Comparison of ENCODE assay signal across 8 mouse cellular contexts in genomic region chr11:88404247-88404677, GRCm38 (mm10).
DNase-seq lines count a peak whose midpoint lies in the region; ATAC-seq lines count a peak whose summit lies in the region.

No protein-coding gene starts in this region.

- peaks cover 92% of the 10 kb centered on the region for H3K4me1 ChIP-seq in forebrain, embryonic 10.5 days
- H3K4me1 ChIP-seq in kidney, embryonic 15.5 days: peaks cover 58% of the 10 kb centered on the region
- peaks cover 52% of the 10 kb centered on the region for H3K4me1 ChIP-seq in stomach, embryonic 14.5 days (ENCODE audit: control insufficient read depth, insufficient read depth, low read length)

- peaks cover 56% of the 10 kb centered on the region for H3K36me3 ChIP-seq in forebrain, embryonic 10.5 days (replicated peaks)
- H3K36me3 ChIP-seq in kidney, embryonic 15.5 days: peaks cover 12% of the 10 kb centered on the region
- H3K36me3 ChIP-seq in stomach, embryonic 14.5 days (ENCODE audit: control insufficient read depth, insufficient read depth, low read length): no peaks in the 10 kb centered on the region

- H3K9me3 ChIP-seq in forebrain, embryonic 10.5 days: no peaks in the 10 kb centered on the region
- H3K9me3 ChIP-seq in kidney, embryonic 15.5 days (replicated peaks): no peaks in the 10 kb centered on the region
- no peaks in the 10 kb centered on the region for H3K9me3 ChIP-seq in stomach, embryonic 14.5 days (ENCODE audit: control insufficient read depth, low read depth, low read length)

- no peak overlapping the region for H3K4me2 ChIP-seq in kidney, embryonic 15.5 days
- H3K4me2 ChIP-seq in stomach, embryonic 14.5 days (replicated peaks; ENCODE audit: low read depth, low read length): peak overlapping the region; percentile 30

- WGBS in forebrain, embryonic 10.5 days: 83% methylated on average over 5 of the region's 5 CpGs
- 77% methylated on average over 5 of the region's 5 CpGs for WGBS in kidney, embryonic 15.5 days
- 40% methylated on average over 5 of the region's 5 CpGs for WGBS in stomach, embryonic 14.5 days

- H3K4me3 ChIP-seq in forebrain, embryonic 10.5 days: no peak overlapping the region
- H3K4me3 ChIP-seq in kidney, embryonic 15.5 days (replicated peaks): no peak overlapping the region
- H3K4me3 ChIP-seq in stomach, embryonic 14.5 days (ENCODE audit: low read depth, low read length): no peak overlapping the region

- H3K9ac ChIP-seq in kidney, embryonic 15.5 days: no peak overlapping the region
- no peak overlapping the region for H3K9ac ChIP-seq in stomach, embryonic 14.5 days (replicated peaks; ENCODE audit: low read depth, low read length)

- ATAC-seq in kidney, embryonic 15.5 days (replicated peaks; ENCODE audit: low FRiP score): no peak
- peak; percentile 54 for ATAC-seq in stomach, embryonic 14.5 days (ENCODE audit: insufficient number of reproducible peaks, insufficient read depth, low FRiP score, low read depth)

- H3K27me3 ChIP-seq in forebrain, embryonic 10.5 days (ENCODE audit: poor library complexity, severe bottlenecking): peaks cover 64% of the 10 kb centered on the region
- H3K27me3 ChIP-seq in kidney, embryonic 15.5 days: no peaks in the 10 kb centered on the region
- H3K27me3 ChIP-seq in stomach, embryonic 14.5 days (ENCODE audit: control insufficient read depth, insufficient read depth, low read length): no peaks in the 10 kb centered on the region

- peak; percentile 53 for DNase-seq in kidney, adult 11 months
- no peak for DNase-seq in kidney, adult 9 months
- DNase-seq in forebrain, embryonic 10.5 days (ENCODE audit: extremely low spot score, low spot score): no peak
- no peak for DNase-seq in layer of hippocampus, postnatal 25 days (ENCODE audit: extremely low spot score in 1 of 2, low spot score in 1 of 2)
- DNase-seq in adrenal gland, postnatal 25 days: no peak
- DNase-seq in gastrocnemius, postnatal 36 days: no peak

- peak overlapping the region; percentile 77 for H3K27ac ChIP-seq in forebrain, embryonic 10.5 days
- peak overlapping the region; percentile 67 for H3K27ac ChIP-seq in kidney, embryonic 15.5 days
- H3K27ac ChIP-seq in stomach, embryonic 14.5 days (ENCODE audit: low read length): peak overlapping the region; percentile 87

- intact Hi-C loops in gastrocnemius, postnatal 36 days (cut with DNase I): no loop called here
